ENCODE assay signal across 33 mouse cellular contexts in the genomic region with DNA sequence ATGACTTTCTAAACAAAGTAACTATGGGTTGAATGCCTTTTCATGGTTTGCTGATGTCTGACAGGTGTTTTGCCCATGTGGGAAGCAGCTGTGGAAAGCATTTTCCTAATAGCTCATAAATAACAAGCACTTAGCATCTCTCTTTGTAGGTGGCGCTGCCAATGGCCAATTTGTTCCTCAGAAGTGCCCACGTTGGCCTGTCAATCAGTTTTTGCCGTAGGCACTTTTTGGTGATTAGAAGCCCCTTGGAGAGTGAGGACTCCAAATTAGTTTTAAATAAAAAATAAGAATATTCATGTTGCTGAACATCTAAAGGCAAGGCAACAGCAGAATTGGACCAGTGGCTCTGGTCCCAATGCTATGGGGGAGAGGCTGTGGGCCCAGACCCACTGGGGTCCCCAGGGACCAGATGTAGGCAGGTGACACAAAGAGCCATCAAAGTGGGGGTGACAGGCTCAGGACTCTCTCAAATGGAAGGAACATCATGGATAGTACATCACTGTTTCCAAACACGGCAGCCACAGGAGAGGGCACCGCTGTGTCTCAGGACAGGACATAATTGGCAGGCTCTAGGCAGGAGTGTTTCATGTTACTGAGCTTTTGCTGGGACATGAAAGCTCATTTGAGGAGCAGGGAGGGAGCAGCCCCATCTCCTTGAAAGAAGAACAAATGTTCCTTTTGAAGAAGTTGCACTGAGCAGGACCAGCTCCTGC. TPM values are rescaled to one million over a fixed set of nuclear protein-coding genes. Genes with fewer than 3 reads are reported as not detected.
DNase-seq lines count a peak whose midpoint lies in the region; ATAC-seq lines count a peak whose summit lies in the region.
"Had no signal": no experiment of that assay in that cellular context is flagged by ENCODE, and none has a peak within 500 bp of the region (broad histone marks: within the 10 kb centered on the region; RNA-seq: fewer than 3 reads in every experiment).

No protein-coding gene starts in this region.

- H3K27me3 ChIP-seq in limb, embryonic 12.5 days: peaks cover 32% of the 10 kb centered on the region
- peaks cover 8% of the 10 kb centered on the region; the same call in 1 of the 2 replicates for H3K27me3 ChIP-seq in limb, embryonic 10.5 days (ENCODE audit: low read depth, poor library complexity, severe bottlenecking)
- H3K27me3 ChIP-seq in midbrain, embryonic 13.5 days: no peaks in the 10 kb centered on the region; the same call in 1 of the 2 replicates
- no peaks in the 10 kb centered on the region for H3K27me3 ChIP-seq in midbrain, embryonic 16.5 days (ENCODE audit: control insufficient read depth, insufficient read depth, low read depth, low read length)
- peaks cover 29% of the 10 kb centered on the region for H3K27me3 ChIP-seq in liver, embryonic 12.5 days (replicated peaks)
- H3K27me3 ChIP-seq: embryonic facial prominence, embryonic 12.5 days had no signal

- whole genome bisulfite sequencing in limb, embryonic 12.5 days: 53% methylated on average over 5 of the region's 5 CpGs
- WGBS in limb, embryonic 10.5 days: 73% methylated on average over 5 of the region's 5 CpGs
- WGBS in midbrain, embryonic 13.5 days: 53% methylated on average over 5 of the region's 5 CpGs
- WGBS in midbrain, embryonic 16.5 days: 32% methylated on average over 5 of the region's 5 CpGs
- WGBS in liver, embryonic 12.5 days (ENCODE audit: insufficient replicate concordance): 59% methylated on average over 5 of the region's 5 CpGs

- ATAC-seq in limb, embryonic 12.5 days (ENCODE audit: insufficient number of reproducible peaks, insufficient read depth, low FRiP score, low TSS enrichment, low read depth): peak; percentile 26; the same call in 1 of the 2 replicates
- peak; percentile 60 for ATAC-seq in midbrain, embryonic 13.5 days
- peak; percentile 59; the same call in 1 of the 2 replicates for ATAC-seq in midbrain, embryonic 16.5 days
- ATAC-seq in liver, embryonic 12.5 days: no peak
- no peak for ATAC-seq in activated CD4-positive, CD25-positive, alpha-beta regulatory T cell, adult 4 months
- ATAC-seq: CD4-positive, CD25-positive, alpha-beta regulatory T cell, adult 4 months; forebrain, embryonic 16.5 days; hindbrain, embryonic 16.5 days had no signal

- no peak for DNase-seq in limb, embryonic 10.5 days (ENCODE audit: low spot score)
- peak; percentile 19 for DNase-seq in forelimb bud, embryonic 11.5 days (ENCODE audit: low read depth, low spot score)
- DNase-seq in layer of hippocampus, postnatal 10 days (ENCODE audit: low spot score in 2 of 2): no peak
- DNase-seq: adrenal gland, adult 8-10 months; cerebellum, adult 11 months; cerebellum, adult 2 months; cerebellum, adult 9-11 months; cerebellum, postnatal 25 days; heart, adult 11 months had no signal

- no peak overlapping the region for H3K27ac ChIP-seq in limb, embryonic 12.5 days
- no peak overlapping the region for H3K27ac ChIP-seq in limb, embryonic 10.5 days
- no peak overlapping the region for H3K27ac ChIP-seq in midbrain, embryonic 13.5 days
- H3K27ac ChIP-seq in midbrain, embryonic 16.5 days (ENCODE audit: low read length): no peak overlapping the region
- H3K27ac ChIP-seq in liver, embryonic 12.5 days: no peak overlapping the region
- H3K27ac ChIP-seq: embryonic facial prominence, embryonic 12.5 days; embryonic facial prominence, embryonic 15.5 days; forebrain, embryonic 12.5 days; gastrocnemius, adult 2 months; hindbrain, embryonic 13.5 days had no signal

- H3K9me3 ChIP-seq in limb, embryonic 12.5 days: no peaks in the 10 kb centered on the region
- no peaks in the 10 kb centered on the region for H3K9me3 ChIP-seq in limb, embryonic 10.5 days (replicated peaks)
- H3K9me3 ChIP-seq in midbrain, embryonic 13.5 days: no peaks in the 10 kb centered on the region
- H3K9me3 ChIP-seq in midbrain, embryonic 16.5 days (replicated peaks; ENCODE audit: control insufficient read depth, low read length, poor library complexity, severe bottlenecking): no peaks in the 10 kb centered on the region
- H3K9me3 ChIP-seq in liver, embryonic 12.5 days (replicated peaks): no peaks in the 10 kb centered on the region
- H3K9me3 ChIP-seq: embryonic facial prominence, embryonic 12.5 days; embryonic facial prominence, embryonic 15.5 days; forebrain, embryonic 12.5 days; hindbrain, embryonic 13.5 days had no signal

- H3K4me1 ChIP-seq in limb, embryonic 12.5 days (replicated peaks): no peaks in the 10 kb centered on the region
- H3K4me1 ChIP-seq in limb, embryonic 10.5 days: no peaks in the 10 kb centered on the region
- H3K4me1 ChIP-seq in midbrain, embryonic 13.5 days (replicated peaks): peaks cover 39% of the 10 kb centered on the region
- H3K4me1 ChIP-seq in midbrain, embryonic 16.5 days (ENCODE audit: control insufficient read depth, insufficient read depth, low read length): peaks cover 13% of the 10 kb centered on the region
- H3K4me1 ChIP-seq in liver, embryonic 12.5 days: no peaks in the 10 kb centered on the region
- H3K4me1 ChIP-seq: embryonic facial prominence, embryonic 12.5 days; embryonic facial prominence, embryonic 15.5 days had no signal

- H3K4me3 ChIP-seq in limb, embryonic 12.5 days (replicated peaks): no peak overlapping the region
- no peak overlapping the region for H3K4me3 ChIP-seq in limb, embryonic 10.5 days
- no peak overlapping the region for H3K4me3 ChIP-seq in midbrain, embryonic 13.5 days (replicated peaks)
- no peak overlapping the region for H3K4me3 ChIP-seq in midbrain, embryonic 16.5 days (ENCODE audit: low read depth, low read length)
- H3K4me3 ChIP-seq in liver, embryonic 12.5 days: no peak overlapping the region
- H3K4me3 ChIP-seq: embryonic facial prominence, embryonic 12.5 days; embryonic facial prominence, embryonic 15.5 days; forebrain, embryonic 12.5 days; gastrocnemius, adult 2 months; hindbrain, embryonic 13.5 days had no signal

- no peak overlapping the region for H3K9ac ChIP-seq in limb, embryonic 12.5 days (replicated peaks)
- H3K9ac ChIP-seq in midbrain, embryonic 13.5 days (replicated peaks): no peak overlapping the region
- no peak overlapping the region for H3K9ac ChIP-seq in midbrain, embryonic 16.5 days (ENCODE audit: low read depth, low read length)
- no peak overlapping the region for H3K9ac ChIP-seq in liver, embryonic 12.5 days
- H3K9ac ChIP-seq: embryonic facial prominence, embryonic 12.5 days; embryonic facial prominence, embryonic 15.5 days; forebrain, embryonic 12.5 days; hindbrain, embryonic 13.5 days had no signal

- H3K4me2 ChIP-seq in limb, embryonic 12.5 days: no peak overlapping the region
- H3K4me2 ChIP-seq in midbrain, embryonic 13.5 days (replicated peaks): no peak overlapping the region
- no peak overlapping the region for H3K4me2 ChIP-seq in midbrain, embryonic 16.5 days (ENCODE audit: low read length)
- H3K4me2 ChIP-seq in liver, embryonic 12.5 days: no peak overlapping the region
- H3K4me2 ChIP-seq: embryonic facial prominence, embryonic 12.5 days; embryonic facial prominence, embryonic 15.5 days; forebrain, embryonic 12.5 days; heart, embryonic 11.5 days; hindbrain, embryonic 13.5 days had no signal

- no peaks in the 10 kb centered on the region for H3K36me3 ChIP-seq in limb, embryonic 12.5 days
- H3K36me3 ChIP-seq in limb, embryonic 10.5 days: no peaks in the 10 kb centered on the region
- H3K36me3 ChIP-seq in midbrain, embryonic 13.5 days: no peaks in the 10 kb centered on the region
- H3K36me3 ChIP-seq in midbrain, embryonic 16.5 days (ENCODE audit: control insufficient read depth, insufficient read depth, low read length): no peaks in the 10 kb centered on the region
- H3K36me3 ChIP-seq in liver, embryonic 12.5 days: no peaks in the 10 kb centered on the region
- H3K36me3 ChIP-seq: embryonic facial prominence, embryonic 12.5 days; embryonic facial prominence, embryonic 15.5 days; forebrain, embryonic 12.5 days; hindbrain, embryonic 13.5 days had no signal

RNA-seq across cellular contexts. Expression of gene Bhlhe23, which starts 21.6 kb away (rescaled TPM):
- not detected in 2 replicates for polyA plus RNA-seq in limb, embryonic 12.5 days (2016; fragmentation: Nextera tagmentation; extraction: Ambion mirVana)
- not detected in 2 replicates for polyA plus RNA-seq in limb, embryonic 10.5 days (2016; fragmentation: Nextera tagmentation; extraction: Ambion mirVana)
- polyA plus RNA-seq in midbrain, embryonic 13.5 days (2015; fragmentation: Nextera tagmentation; extraction: Ambion mirVana): 18.7 and 25.0 TPM in 2 replicates
- polyA plus RNA-seq in midbrain, embryonic 16.5 days (2015; fragmentation: Nextera tagmentation; extraction: Ambion mirVana): 10.1 and 10.4 TPM in 2 replicates
- polyA plus RNA-seq in liver, embryonic 12.5 days (2016; fragmentation: Nextera tagmentation; extraction: Ambion mirVana): not detected in 2 replicates
- polyA plus RNA-seq in activated CD4-positive, CD25-positive, alpha-beta regulatory T cell, adult 4 months (2017; shearing (Covaris generic)): not detected
- total RNA-seq in layer of hippocampus, postnatal 10 days (2021): under 1 TPM in 1 of 2 experiments, not detected in 1; 0.14 TPM
- total RNA-seq: adrenal gland, adult 8-10 months; adrenal gland, postnatal 25 days; common myeloid progenitor, adult 5-6 weeks; gastrocnemius, adult 2 months; gastrocnemius, postnatal 14 days; gastrocnemius, postnatal 4 days; heart, adult 8-10 months; heart, postnatal 25 days; hematopoietic stem cell, adult 5-6 weeks; MEL had no signal
- polyA plus RNA-seq: CD4-positive, CD25-positive, alpha-beta regulatory T cell, adult 4 months; cerebellum, adult 2 months; embryonic facial prominence, embryonic 15.5 days; heart, embryonic 11.5 days; heart, embryonic 14.5 days; heart, postnatal 0 days had no signal

RNA-seq across cellular contexts. Expression of gene Slc17a9, which starts 30.1 kb away (rescaled TPM):
- 0.45 and 0.52 TPM in 2 replicates for polyA plus RNA-seq in limb, embryonic 12.5 days (2016; fragmentation: Nextera tagmentation; extraction: Ambion mirVana)
- 0.38 and 0.73 TPM in 2 replicates for polyA plus RNA-seq in limb, embryonic 10.5 days (2016; fragmentation: Nextera tagmentation; extraction: Ambion mirVana)
- 0.27 and 0.61 TPM in 2 replicates for polyA plus RNA-seq in midbrain, embryonic 13.5 days (2015; fragmentation: Nextera tagmentation; extraction: Ambion mirVana)
- polyA plus RNA-seq in midbrain, embryonic 16.5 days (2015; fragmentation: Nextera tagmentation; extraction: Ambion mirVana): 0.11 and 0.24 TPM in 2 replicates
- polyA plus RNA-seq in liver, embryonic 12.5 days (2016; fragmentation: Nextera tagmentation; extraction: Ambion mirVana): 4.3 and 4.9 TPM in 2 replicates
- 10 to 100 TPM; 68.7 to 77.6 TPM for polyA plus RNA-seq in activated CD4-positive, CD25-positive, alpha-beta regulatory T cell, adult 4 months (2017; shearing (Covaris generic))
- under 1 TPM; 0.47 to 0.53 TPM for total RNA-seq in layer of hippocampus, postnatal 10 days (2021)

RNA-seq across cellular contexts. Expression of gene Gid8, which starts 45.2 kb away (rescaled TPM):
- 60.7 and 60.9 TPM in 2 replicates for polyA plus RNA-seq in limb, embryonic 12.5 days (2016; fragmentation: Nextera tagmentation; extraction: Ambion mirVana)
- 44.8 and 53.4 TPM in 2 replicates for polyA plus RNA-seq in limb, embryonic 10.5 days (2016; fragmentation: Nextera tagmentation; extraction: Ambion mirVana)
- 56.3 and 61.1 TPM in 2 replicates for polyA plus RNA-seq in midbrain, embryonic 13.5 days (2015; fragmentation: Nextera tagmentation; extraction: Ambion mirVana)
- 55.1 and 57.1 TPM in 2 replicates for polyA plus RNA-seq in midbrain, embryonic 16.5 days (2015; fragmentation: Nextera tagmentation; extraction: Ambion mirVana)
- 102 and 111 TPM in 2 replicates for polyA plus RNA-seq in liver, embryonic 12.5 days (2016; fragmentation: Nextera tagmentation; extraction: Ambion mirVana)
- 10 to 100 TPM; 22.3 to 24.5 TPM for polyA plus RNA-seq in activated CD4-positive, CD25-positive, alpha-beta regulatory T cell, adult 4 months (2017; shearing (Covaris generic))
- 10 to 100 TPM; 62.6 to 63.7 TPM for total RNA-seq in layer of hippocampus, postnatal 10 days (2021)

RNA-seq across cellular contexts. Expression of gene Dido1, which starts 45.3 kb away (rescaled TPM):
- polyA plus RNA-seq in limb, embryonic 12.5 days (2016; fragmentation: Nextera tagmentation; extraction: Ambion mirVana): 36.1 and 38.2 TPM in 2 replicates
- polyA plus RNA-seq in limb, embryonic 10.5 days (2016; fragmentation: Nextera tagmentation; extraction: Ambion mirVana): 33.7 and 40.0 TPM in 2 replicates
- polyA plus RNA-seq in midbrain, embryonic 13.5 days (2015; fragmentation: Nextera tagmentation; extraction: Ambion mirVana): 33.9 and 36.3 TPM in 2 replicates
- 23.9 and 26.8 TPM in 2 replicates for polyA plus RNA-seq in midbrain, embryonic 16.5 days (2015; fragmentation: Nextera tagmentation; extraction: Ambion mirVana)
- polyA plus RNA-seq in liver, embryonic 12.5 days (2016; fragmentation: Nextera tagmentation; extraction: Ambion mirVana): 20.6 and 21.5 TPM in 2 replicates
- polyA plus RNA-seq in activated CD4-positive, CD25-positive, alpha-beta regulatory T cell, adult 4 months (2017; shearing (Covaris generic)): 10 to 100 TPM; 35.0 to 46.9 TPM
- 10 to 100 TPM; 58.4 to 61.8 TPM for total RNA-seq in layer of hippocampus, postnatal 10 days (2021)

Comparison
In these comparisons a context has a peak if more than half of its experiments do, and no peak if none do; other contexts are left out.
1. ATAC-seq: peak in limb, embryonic 12.5 days (single experiment), midbrain, embryonic 13.5 days (single experiment) and midbrain, embryonic 16.5 days (single experiment); none in liver, embryonic 12.5 days (single experiment) and activated CD4-positive, CD25-positive, alpha-beta regulatory T cell, adult 4 months (single experiment).
2. RNA of gene Bhlhe23, which starts 21.6 kb away (polyA plus RNA-seq): 18.7 to 25.0 TPM in midbrain, embryonic 13.5 days and 10.1 to 10.4 TPM in midbrain, embryonic 16.5 days; not detected in limb, embryonic 12.5 days, not detected in limb, embryonic 10.5 days, not detected in liver, embryonic 12.5 days and not detected in activated CD4-positive, CD25-positive, alpha-beta regulatory T cell, adult 4 months; every median in the first group is over 10 times any median in the second.
3. RNA of gene Slc17a9, which starts 30.1 kb away (polyA plus RNA-seq): 68.7 to 77.6 TPM in activated CD4-positive, CD25-positive, alpha-beta regulatory T cell, adult 4 months; 4.3 to 4.9 TPM in liver, embryonic 12.5 days, 0.38 to 0.73 TPM in limb, embryonic 10.5 days, 0.27 to 0.61 TPM in midbrain, embryonic 13.5 days, 0.45 to 0.52 TPM in limb, embryonic 12.5 days and 0.11 to 0.24 TPM in midbrain, embryonic 16.5 days; every median in the first group is over 10 times any median in the second.